Mouse (Mus musculus): ENCODE data around the gene Cwh43. TPM values are rescaled to one million over a fixed set of nuclear protein-coding genes. Genes with fewer than 3 reads are reported as not detected.

The Cwh43 gene
- polyA plus RNA-seq, 1 experiment: 7.5 TPM

GRCm38 (mm10) chr5:73411771-73412170, 5.9 kb downstream of the Cwh43 start:
- Histone ChIP-seq H3K27ac (ENCODE audit: insufficient read depth, low read depth, low read length) (no peak overlapping the region), H3K4me1 (ENCODE audit: control insufficient read depth, insufficient read depth, low read length) (no peaks in the 10 kb centered on the region), H3K4me3 (ENCODE audit: insufficient read depth, low read depth, low read length) (no peak overlapping the region), H3K27me3 (replicated peaks; ENCODE audit: control insufficient read depth, insufficient read depth, low read length) (no peaks in the 10 kb centered on the region), H3K36me3 (ENCODE audit: control insufficient read depth, insufficient read depth, low read length) (no peaks in the 10 kb centered on the region)
- 81% methylated on average over 5 of the region's 5 CpGs for WGBS
- TF ChIP-seq POLR2A (IDR thresholded peaks at IDR 0.05; ENCODE audit: low read depth, low read length) (no peak), CTCF (conservative IDR thresholded peaks at IDR 0.05; ENCODE audit: insufficient read depth, insufficient read length, low read depth, low read length) (no peak)
- DNase-seq: no peak

- WGBS: 87% methylated on average over 10 of the region's 10 CpGs
- H3K36me3 ChIP-seq (ENCODE audit: control insufficient read depth, insufficient read depth, low read length): no peaks in the 10 kb centered on the region
These were observed 8.3 kb downstream of the Cwh43 start for GRCm38 (mm10) chr5:73414172-73414571.

GRCm38 (mm10) chr5:73419045-73419695, 13.3 kb downstream of the Cwh43 start:
- Histone ChIP-seq H3K4me3 (ENCODE audit: insufficient read depth, low read depth, low read length) (no peak overlapping the region), H3K4me1 (ENCODE audit: control insufficient read depth, insufficient read depth, low read length) (no peaks in the 10 kb centered on the region), H3K27ac (ENCODE audit: insufficient read depth, low read depth, low read length) (no peak overlapping the region), H3K27me3 (replicated peaks; ENCODE audit: control insufficient read depth, insufficient read depth, low read length) (no peaks in the 10 kb centered on the region), H3K36me3 (ENCODE audit: control insufficient read depth, insufficient read depth, low read length) (no peaks in the 10 kb centered on the region)
- peak; percentile 17 for DNase-seq
- WGBS: 38% methylated on average over 11 of the region's 11 CpGs
- TF ChIP-seq POLR2A (IDR thresholded peaks at IDR 0.05; ENCODE audit: low read depth, low read length) (no peak), CTCF (conservative IDR thresholded peaks at IDR 0.05; ENCODE audit: insufficient read depth, insufficient read length, low read depth, low read length) (no peak)

More at GRCm38 (mm10) chr5:73414172-73414571, 8.3 kb downstream of the Cwh43 start:
- no peaks in the 10 kb centered on the region for H3K4me1 ChIP-seq (ENCODE audit: control insufficient read depth, insufficient read depth, low read length)
- H3K27me3 ChIP-seq (replicated peaks; ENCODE audit: control insufficient read depth, insufficient read depth, low read length): no peaks in the 10 kb centered on the region
- no peak overlapping the region for H3K4me3 ChIP-seq (ENCODE audit: insufficient read depth, low read depth, low read length)
- no peak for DNase-seq
- no peak for TF ChIP-seq POLR2A (IDR thresholded peaks at IDR 0.05; ENCODE audit: low read depth, low read length)
- no peak for TF ChIP-seq CTCF (conservative IDR thresholded peaks at IDR 0.05; ENCODE audit: insufficient read depth, insufficient read length, low read depth, low read length)
- H3K27ac ChIP-seq (ENCODE audit: insufficient read depth, low read depth, low read length): no peak overlapping the region

- H3K4me3 ChIP-seq (ENCODE audit: insufficient read depth, low read depth, low read length): no peak overlapping the region
- H3K27me3 ChIP-seq (replicated peaks; ENCODE audit: control insufficient read depth, insufficient read depth, low read length): no peaks in the 10 kb centered on the region
- WGBS: 80% methylated on average over 6 of the region's 6 CpGs
- TF ChIP-seq CTCF (conservative IDR thresholded peaks at IDR 0.05; ENCODE audit: insufficient read depth, insufficient read length, low read depth, low read length): no peak
- TF ChIP-seq POLR2A (IDR thresholded peaks at IDR 0.05; ENCODE audit: low read depth, low read length): no peak
- no peaks in the 10 kb centered on the region for H3K4me1 ChIP-seq (ENCODE audit: control insufficient read depth, insufficient read depth, low read length)
- DNase-seq: no peak
- H3K36me3 ChIP-seq (ENCODE audit: control insufficient read depth, insufficient read depth, low read length): no peaks in the 10 kb centered on the region
- no peak overlapping the region for H3K27ac ChIP-seq (ENCODE audit: insufficient read depth, low read depth, low read length)
These were observed 20.9 kb downstream of the Cwh43 start for GRCm38 (mm10) chr5:73426824-73427223.

- WGBS: 20% methylated on average over 14 of the region's 14 CpGs
These were observed 25.7 kb downstream of the Cwh43 start for GRCm38 (mm10) chr5:73431581-73431980.

GRCm38 (mm10) chr5:73432805-73433204, 26.9 kb downstream of the Cwh43 start:
- Histone ChIP-seq H3K4me1 (ENCODE audit: control insufficient read depth, insufficient read depth, low read length) (no peaks in the 10 kb centered on the region), H3K4me3 (ENCODE audit: insufficient read depth, low read depth, low read length) (no peak overlapping the region), H3K27ac (ENCODE audit: insufficient read depth, low read depth, low read length) (no peak overlapping the region), H3K36me3 (ENCODE audit: control insufficient read depth, insufficient read depth, low read length) (no peaks in the 10 kb centered on the region), H3K27me3 (replicated peaks; ENCODE audit: control insufficient read depth, insufficient read depth, low read length) (no peaks in the 10 kb centered on the region)
- TF ChIP-seq CTCF (conservative IDR thresholded peaks at IDR 0.05; ENCODE audit: insufficient read depth, insufficient read length, low read depth, low read length) (no peak), POLR2A (IDR thresholded peaks at IDR 0.05; ENCODE audit: low read depth, low read length) (no peak)
- no peak for DNase-seq
- 81% methylated on average over 6 of the region's 6 CpGs for WGBS

More at GRCm38 (mm10) chr5:73431581-73431980, 25.7 kb downstream of the Cwh43 start:
- no peaks in the 10 kb centered on the region for H3K4me1 ChIP-seq (ENCODE audit: control insufficient read depth, insufficient read depth, low read length)
- no peaks in the 10 kb centered on the region for H3K27me3 ChIP-seq (replicated peaks; ENCODE audit: control insufficient read depth, insufficient read depth, low read length)
- no peak overlapping the region for H3K27ac ChIP-seq (ENCODE audit: insufficient read depth, low read depth, low read length)
- H3K4me3 ChIP-seq (ENCODE audit: insufficient read depth, low read depth, low read length): no peak overlapping the region
- peak; percentile 81 for DNase-seq
- TF ChIP-seq CTCF (conservative IDR thresholded peaks at IDR 0.05; ENCODE audit: insufficient read depth, insufficient read length, low read depth, low read length) (peak; percentile 98), POLR2A (IDR thresholded peaks at IDR 0.05; ENCODE audit: low read depth, low read length) (no peak)
- H3K36me3 ChIP-seq (ENCODE audit: control insufficient read depth, insufficient read depth, low read length): no peaks in the 10 kb centered on the region

- TF ChIP-seq CTCF (conservative IDR thresholded peaks at IDR 0.05; ENCODE audit: insufficient read depth, insufficient read length, low read depth, low read length) (no peak), POLR2A (IDR thresholded peaks at IDR 0.05; ENCODE audit: low read depth, low read length) (no peak)
- H3K4me3 ChIP-seq (ENCODE audit: insufficient read depth, low read depth, low read length): no peak overlapping the region
- DNase-seq: no peak
- H3K36me3 ChIP-seq (ENCODE audit: control insufficient read depth, insufficient read depth, low read length): no peaks in the 10 kb centered on the region
- H3K4me1 ChIP-seq (ENCODE audit: control insufficient read depth, insufficient read depth, low read length): no peaks in the 10 kb centered on the region
- no peaks in the 10 kb centered on the region for H3K27me3 ChIP-seq (replicated peaks; ENCODE audit: control insufficient read depth, insufficient read depth, low read length)
- WGBS: 76% methylated on average over 7 of the region's 7 CpGs
- H3K27ac ChIP-seq (ENCODE audit: insufficient read depth, low read depth, low read length): no peak overlapping the region
These were observed 28.9 kb downstream of the Cwh43 start for GRCm38 (mm10) chr5:73434764-73435163.
